Mouse (Mus musculus) liver, embryonic 14.5 days (tissue): ENCODE results near the gene Igf1r.

Experiments used
- CTCF ChIP-seq: IDR thresholded peaks from 2 replicates; pipeline ENCODE4 v1.5.1; 2016; ENCODE audit warnings: antibody characterized with exemption, low read depth, control low read depth
- EP300 ChIP-seq: IDR thresholded peaks from 2 replicates; pipeline ENCODE4 v1.6.1; 2016; ENCODE audit warnings: antibody characterized with exemption, low read depth

DNA sequence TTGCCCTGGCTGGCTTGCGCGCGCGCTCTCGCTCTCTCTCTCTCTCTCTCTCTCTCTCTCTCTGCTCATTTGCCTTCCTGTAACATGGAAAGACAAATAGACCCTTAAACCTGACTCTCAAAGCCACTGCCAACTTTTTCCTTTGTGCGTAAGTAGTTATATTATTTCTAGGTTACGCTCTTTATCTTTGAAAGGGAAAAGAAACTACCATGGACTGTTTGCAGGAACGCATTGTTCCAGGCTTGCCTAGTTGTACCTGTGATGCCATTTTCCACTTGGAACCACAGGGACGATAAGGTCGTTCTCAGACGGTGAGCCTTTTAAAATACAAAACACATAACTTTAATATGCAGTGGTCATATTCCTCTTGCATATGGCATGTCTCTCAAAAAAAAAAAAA lies 122.1 kb downstream of the Igf1r start:
- TF ChIP-seq CTCF, result no peak
- TF ChIP-seq EP300, result no peak
